In the genomic region with DNA sequence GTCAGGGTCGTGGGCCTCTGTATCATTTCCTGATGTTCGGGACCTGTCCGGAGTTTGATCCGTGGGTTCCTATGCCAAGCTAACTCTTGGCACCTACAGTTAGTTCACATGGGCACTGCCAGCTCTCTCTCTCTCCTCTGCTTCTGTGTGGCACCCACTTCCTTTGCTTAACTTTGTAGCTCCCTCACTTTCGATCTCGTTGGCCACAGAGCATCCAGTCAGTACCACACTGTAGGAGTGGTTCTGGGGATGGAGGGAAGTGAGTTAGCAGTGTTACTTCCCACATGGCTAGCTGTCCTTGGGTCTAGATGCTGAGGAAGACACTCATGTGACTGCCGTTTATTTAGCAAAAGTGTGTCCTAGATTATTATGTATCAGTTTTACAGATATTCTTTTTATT, we compare ENCODE assay signal across 20 mouse cellular contexts. TPM values are rescaled to one million over a fixed set of nuclear protein-coding genes. Genes with fewer than 3 reads are reported as not detected.
DNase-seq lines count a peak whose midpoint lies in the region; ATAC-seq and TF ChIP-seq lines count a peak whose summit lies in the region.
"Had no signal": no experiment of that assay in that cellular context is flagged by ENCODE, and none has a peak within 500 bp of the region (broad histone marks: within the 10 kb centered on the region; RNA-seq: fewer than 3 reads in every experiment).

No protein-coding gene starts in this region.

- ATAC-seq in megakaryocyte, adult 5-6 weeks (ENCODE audit: poor library complexity, severe bottlenecking), result peak; percentile 74
- ATAC-seq: CD4-positive, CD25-positive, alpha-beta regulatory T cell, adult 4 months; forebrain, embryonic 16.5 days; intestine, embryonic 15.5 days had no signal

- peak overlapping the region; percentile 3; the same call in 1 of the 2 replicates for H3K27ac ChIP-seq in bone marrow, adult 2 months (ENCODE audit: control insufficient read depth, insufficient read depth, low read depth, low read length, poor library complexity)
- H3K27ac ChIP-seq: embryonic facial prominence, embryonic 15.5 days; heart, embryonic 10.5 days; hindbrain, embryonic 10.5 days; hindbrain, embryonic 14.5 days; intestine, embryonic 15.5 days had no signal

- H3K4me3 ChIP-seq in bone marrow, adult 2 months (replicated peaks; ENCODE audit: control insufficient read depth, low read depth, low read length), result peak overlapping the region; percentile 19
- H3K4me3 ChIP-seq: embryonic facial prominence, embryonic 15.5 days; heart, embryonic 10.5 days; hindbrain, embryonic 10.5 days; intestine, embryonic 15.5 days had no signal

- TF ChIP-seq POLR2A in bone marrow, adult 2 months (IDR thresholded peaks at IDR 0.05; ENCODE audit: borderline replicate concordance, control insufficient read depth, low read depth, low read length), result no peak

- TF ChIP-seq CTCF in bone marrow, adult 2 months (IDR thresholded peaks at IDR 0.05; ENCODE audit: control insufficient read depth, insufficient read depth, low read length), result no peak

- peak; percentile 62 for DNase-seq in 416B (ENCODE audit: low read depth)
- peak; percentile 3 for DNase-seq in naive thymus-derived CD4-positive, alpha-beta T cell, adult 2 months (ENCODE audit: low read depth)
- DNase-seq in heart, adult 9 months (ENCODE audit: low spot score in 2 of 2), result no peak
- no peak for DNase-seq in heart, postnatal 14 days
- DNase-seq: adrenal gland, postnatal 14 days; cerebellum, adult 18-20 months; cerebellum, adult 9-11 months; embryo, embryonic 11 days; gastrocnemius, postnatal 10 days; heart, postnatal 10 days had no signal

- intact Hi-C loops in heart, postnatal 14 days (cut with DNase I), result no loop called here

- H3K4me1 ChIP-seq in bone marrow, adult 2 months (ENCODE audit: control insufficient read depth, insufficient read depth, low read length), result peaks cover 2% of the 10 kb centered on the region
- H3K4me1 ChIP-seq: intestine, embryonic 15.5 days had no signal

- 5% methylated on average over 7 of the region's 7 CpGs for WGBS in bone marrow, adult 2 months

RNA-seq across cellular contexts. Expression of a gene that starts 14.4 kb away (rescaled TPM):
- 2.9 and 16.3 TPM in 2 replicates for polyA plus RNA-seq in bone marrow, adult 2 months (2011; ENCODE audit: insufficient read depth, insufficient read length, low replicate concordance, missing spikeins)
- 22.9 and 31.8 TPM in 2 replicates for total RNA-seq in megakaryocyte, adult 5-6 weeks (2015)
- 32.1 and 37.4 TPM in 2 replicates for total RNA-seq in megakaryocyte, adult 5-6 weeks (2017)
- total RNA-seq in heart, postnatal 14 days (2021), result 10 to 100 TPM; 24.1 to 25.8 TPM
- total RNA-seq: MEL had no signal
- polyA plus RNA-seq: CD4-positive, CD25-positive, alpha-beta regulatory T cell, adult 4 months had no signal

RNA-seq across cellular contexts. Expression of a gene that starts 30.8 kb away (rescaled TPM):
- 7.9 TPM in 1 of 2 replicates, not detected in the other for polyA plus RNA-seq in bone marrow, adult 2 months (2011; ENCODE audit: insufficient read depth, insufficient read length, low replicate concordance, missing spikeins)
- total RNA-seq in megakaryocyte, adult 5-6 weeks (2015), result 0.09 and 0.41 TPM in 2 replicates
- total RNA-seq in megakaryocyte, adult 5-6 weeks (2017), result 0.37 and 0.40 TPM in 2 replicates
- 10 to 100 TPM; 12.5 to 13.1 TPM for total RNA-seq in heart, postnatal 14 days (2021)
- total RNA-seq: MEL had no signal

Comparison
In these comparisons a context has a peak if more than half of its experiments do, and no peak if none do; other contexts are left out.
1. DNase-seq: peak in 416B (single experiment) and naive thymus-derived CD4-positive, alpha-beta T cell, adult 2 months (single experiment); none in heart, adult 9 months (0 of 2) and heart, postnatal 14 days (0 of 2).
2. RNA of a gene that starts 30.8 kb away (total RNA-seq): 12.5 to 13.1 TPM in heart, postnatal 14 days; 0.09 to 0.41 TPM in megakaryocyte, adult 5-6 weeks; every median in the first group is over 4 times any median in the second.